Mouse (Mus musculus) liver, embryonic 15.5 days (tissue): ENCODE measurements around the gene Ddx41. TPM values are rescaled to one million over a fixed set of nuclear protein-coding genes. Genes with fewer than 3 reads are reported as not detected.
A peak's percentile ranks its signal among the peaks of the same experiment; 100 is the strongest.

Source experiments
- ATAC-seq: fragments of 200-750 bp; cut with Nextera tagmentation; 2 replicates; pipeline ENCODE4 v1.8.0; 2017; ENCODE audit warnings: moderate number of reproducible peaks, mild to moderate bottlenecking, moderate library complexity; ENCODE audit not compliant: insufficient read depth
- H3K27ac ChIP-seq: fragments of 300-500 bp; sonication (generic); replicated peaks from 2 replicates; pipeline ENCODE4 v1.5.1; 2015; ENCODE audit warnings: mild to moderate bottlenecking, inconsistent platforms
- H3K27me3 ChIP-seq: fragments of 300-500 bp; sonication (generic); 2 replicates; pipeline ENCODE4 v1.6.1; 2015; ENCODE audit warnings: mild to moderate bottlenecking, inconsistent platforms
- H3K36me3 ChIP-seq: fragments of 300-500 bp; sonication (generic); replicated peaks from 2 replicates; pipeline ENCODE4 v1.6.1; 2015; ENCODE audit warnings: moderate library complexity, mild to moderate bottlenecking, inconsistent platforms
- H3K4me1 ChIP-seq: fragments of 300-500 bp; sonication (generic); replicated peaks from 2 replicates; pipeline ENCODE4 v1.6.1; 2015; ENCODE audit warnings: inconsistent platforms
- H3K4me2 ChIP-seq: fragments of 300-500 bp; sonication (generic); 2 replicates; pipeline ENCODE4 v1.6.1; 2015; ENCODE audit warnings: moderate library complexity, mild to moderate bottlenecking, inconsistent platforms
- H3K4me3 ChIP-seq: fragments of 300-500 bp; sonication (generic); replicated peaks from 2 replicates; pipeline ENCODE4 v1.5.1; 2015; ENCODE audit warnings: mild to moderate bottlenecking, inconsistent platforms
- H3K9ac ChIP-seq: fragments of 300-500 bp; sonication (generic); 2 replicates; pipeline ENCODE4 v1.6.1; 2015; ENCODE audit warnings: moderate library complexity, mild to moderate bottlenecking, inconsistent platforms
- H3K9me3 ChIP-seq: fragments of 300-500 bp; sonication (generic); replicated peaks from 2 replicates; pipeline ENCODE4 v1.6.1; 2016; ENCODE audit warnings: inconsistent platforms
- WGBS: fragments of 180-500 bp; shearing (Covaris S2); methylation state at CpG from one replicate; pipeline ENCODE4 v1.1.7; 2015; ENCODE audit warnings: mixed read lengths; ENCODE audit not compliant: insufficient replicate concordance; 5-methylcytosine and 5-hydroxymethylcytosine counted together
- polyA plus RNA-seq: library from polyadenylated mRNA; unstranded; fragments of >200 nt; fragmentation: Nextera tagmentation; extraction: Ambion mirVana; gene quantifications from 2 replicates; pipeline ENCODE4 v1.2.1, GENCODE M21; 2015

Gene Ddx41
- polyA plus RNA-seq, 1 experiment from 2014 or later, result 23.6 TPM

GRCm38 (mm10) chr13:55540933-55541332 lies 4.5 kb upstream of the Ddx41 start:
- Histone ChIP-seq H3K36me3 (peaks cover 66% of the 10 kb centered on the region), H3K4me1 (peaks cover 36% of the 10 kb centered on the region), H3K4me3 (no peak overlapping the region), H3K9me3 (no peaks in the 10 kb centered on the region), H3K9ac (no peak overlapping the region), H3K27ac (no peak overlapping the region), H3K27me3 (no peaks in the 10 kb centered on the region), H3K4me2 (no peak overlapping the region)
- ATAC-seq, result no peak
- WGBS, result 70% methylated on average over 2 of the region's 2 CpGs

- no peak; the same call in 1 of the 2 replicates for ATAC-seq
- WGBS, result 14% methylated on average over 17 of the region's 17 CpGs
- Histone ChIP-seq H3K4me2 (peak overlapping the region; percentile 94), H3K27ac (peak overlapping the region; percentile 73), H3K36me3 (peaks cover 65% of the 10 kb centered on the region), H3K9me3 (no peaks in the 10 kb centered on the region), H3K9ac (peak overlapping the region; percentile 78), H3K27me3 (no peaks in the 10 kb centered on the region), H3K4me3 (peak overlapping the region; percentile 93), H3K4me1 (peaks cover 30% of the 10 kb centered on the region)
Observed at GRCm38 (mm10) chr13:55535796-55536193, 663 bp downstream of the Ddx41 start.

GRCm38 (mm10) chr13:55535191-55535590 lies 1.3 kb downstream of the Ddx41 start:
- Histone ChIP-seq H3K4me3 (peak overlapping the region; percentile 93), H3K4me2 (peak overlapping the region; percentile 94), H3K4me1 (peaks cover 32% of the 10 kb centered on the region), H3K36me3 (peaks cover 65% of the 10 kb centered on the region), H3K27ac (no peak overlapping the region), H3K9me3 (no peaks in the 10 kb centered on the region), H3K27me3 (no peaks in the 10 kb centered on the region), H3K9ac (no peak overlapping the region; the same call in 1 of the 2 replicates)
- WGBS, result 86% methylated on average over 15 of the region's 15 CpGs
- ATAC-seq, result no peak

GRCm38 (mm10) chr13:55529198-55529915 lies 7.1 kb downstream of the Ddx41 start, which contains the start of gene Dok3:
Dok3 (minus strand) TSS chr13:55529296.
- H3K4me1 ChIP-seq, result peaks cover 44% of the 10 kb centered on the region
- peaks cover 47% of the 10 kb centered on the region for H3K36me3 ChIP-seq
- H3K4me2 ChIP-seq, result peak within 1 kb of the TSS; percentile 35
- no peaks in the 10 kb centered on the region for H3K9me3 ChIP-seq
- 41% methylated on average over 8 of the region's 8 CpGs for WGBS
- peak; percentile 16; the same call in 1 of the 2 replicates for ATAC-seq
- no peaks in the 10 kb centered on the region for H3K27me3 ChIP-seq
- peak within 1 kb of the TSS; percentile 76 for H3K27ac ChIP-seq
- H3K4me3 ChIP-seq, result peak within 1 kb of the TSS; percentile 39
- 0 out of 2 replicates have a peak within 1 kb of the TSS, but pooled peaks have one; percentile 2 for H3K9ac ChIP-seq

GRCm38 (mm10) chr13:55527834-55528772 lies 8.4 kb downstream of the Ddx41 start:
- H3K27ac ChIP-seq, result peak overlapping the region; percentile 76

GRCm38 (mm10) chr13:55527212-55527611 lies 9.2 kb downstream of the Ddx41 start:
- ATAC-seq, result no peak
- H3K4me3 ChIP-seq, result peak overlapping the region; percentile 12
- 57% methylated on average over 16 of the region's 16 CpGs for WGBS
- no peaks in the 10 kb centered on the region for H3K9me3 ChIP-seq
- no peaks in the 10 kb centered on the region for H3K27me3 ChIP-seq
- peaks cover 31% of the 10 kb centered on the region for H3K36me3 ChIP-seq
- peak overlapping the region; percentile 35 for H3K4me2 ChIP-seq
- peak overlapping the region; percentile 76; the same call in 1 of the 2 replicates for H3K27ac ChIP-seq
- peaks cover 56% of the 10 kb centered on the region for H3K4me1 ChIP-seq
- H3K9ac ChIP-seq, result no peak overlapping the region

More at GRCm38 (mm10) chr13:55527834-55528772, 8.4 kb downstream of the Ddx41 start:
- Histone ChIP-seq H3K36me3 (peaks cover 39% of the 10 kb centered on the region), H3K4me1 (peaks cover 53% of the 10 kb centered on the region), H3K9me3 (no peaks in the 10 kb centered on the region), H3K4me3 (peak overlapping the region; percentile 39), H3K4me2 (peak overlapping the region; percentile 35), H3K9ac (0 out of 2 replicates have a peak overlapping the region, but pooled peaks have one; percentile 2), H3K27me3 (no peaks in the 10 kb centered on the region)
- 15% methylated on average over 18 of the region's 18 CpGs for WGBS
- peak; percentile 49 for ATAC-seq

GRCm38 (mm10) chr13:55525733-55526553 lies 10.5 kb downstream of the Ddx41 start:
- peaks cover 18% of the 10 kb centered on the region for H3K36me3 ChIP-seq
- H3K9ac ChIP-seq, result no peak overlapping the region
- H3K4me1 ChIP-seq, result peaks cover 56% of the 10 kb centered on the region
- H3K27me3 ChIP-seq, result no peaks in the 10 kb centered on the region
- WGBS, result 66% methylated on average over 16 of the region's 16 CpGs
- ATAC-seq, result no peak
- no peaks in the 10 kb centered on the region for H3K9me3 ChIP-seq
- H3K27ac ChIP-seq, result no peak overlapping the region
- H3K4me3 ChIP-seq, result no peak overlapping the region
- H3K4me2 ChIP-seq, result no peak overlapping the region

- no peak overlapping the region for H3K9ac ChIP-seq
- ATAC-seq, result no peak
- H3K4me1 ChIP-seq, result peaks cover 40% of the 10 kb centered on the region
- H3K4me2 ChIP-seq, result no peak overlapping the region
- 0 out of 2 replicates have a peak overlapping the region, but pooled peaks have one; percentile 41 for H3K27ac ChIP-seq
- 84% methylated on average over 23 of the region's 23 CpGs for WGBS
- H3K36me3 ChIP-seq, result 0 out of 2 replicates have a peak, but pooled peaks cover 4% of the 10 kb centered on the region
- no peaks in the 10 kb centered on the region for H3K27me3 ChIP-seq
- no peaks in the 10 kb centered on the region for H3K9me3 ChIP-seq
- H3K4me3 ChIP-seq, result no peak overlapping the region
Observed at GRCm38 (mm10) chr13:55523951-55524600, 12.4 kb downstream of the Ddx41 start.

- Histone ChIP-seq H3K4me2 (no peak overlapping the region), H3K9ac (no peak overlapping the region), H3K27me3 (no peaks in the 10 kb centered on the region), H3K27ac (0 out of 2 replicates have a peak overlapping the region, but pooled peaks have one; percentile 41), H3K4me3 (no peak overlapping the region), H3K9me3 (no peaks in the 10 kb centered on the region), H3K4me1 (peaks cover 32% of the 10 kb centered on the region), H3K36me3 (0 out of 2 replicates have a peak, but pooled peaks cover 4% of the 10 kb centered on the region)
- ATAC-seq, result peak; percentile 26; the same call in 1 of the 2 replicates
- whole genome bisulfite sequencing, result 76% methylated on average over 17 of the region's 17 CpGs
Observed at GRCm38 (mm10) chr13:55523278-55523677, 13.2 kb downstream of the Ddx41 start.

GRCm38 (mm10) chr13:55522730-55523129 lies 13.7 kb downstream of the Ddx41 start:
- 59% methylated on average over 8 of the region's 8 CpGs for WGBS
- Histone ChIP-seq H3K27me3 (no peaks in the 10 kb centered on the region), H3K9ac (no peak overlapping the region), H3K27ac (no peak overlapping the region), H3K4me2 (no peak overlapping the region), H3K4me1 (peaks cover 26% of the 10 kb centered on the region), H3K36me3 (0 out of 2 replicates have a peak, but pooled peaks cover 4% of the 10 kb centered on the region), H3K9me3 (no peaks in the 10 kb centered on the region), H3K4me3 (no peak overlapping the region)
- no peak for ATAC-seq
